Mouse (Mus musculus): ENCODE results near the gene Id1.

The Id1 gene

DNA sequence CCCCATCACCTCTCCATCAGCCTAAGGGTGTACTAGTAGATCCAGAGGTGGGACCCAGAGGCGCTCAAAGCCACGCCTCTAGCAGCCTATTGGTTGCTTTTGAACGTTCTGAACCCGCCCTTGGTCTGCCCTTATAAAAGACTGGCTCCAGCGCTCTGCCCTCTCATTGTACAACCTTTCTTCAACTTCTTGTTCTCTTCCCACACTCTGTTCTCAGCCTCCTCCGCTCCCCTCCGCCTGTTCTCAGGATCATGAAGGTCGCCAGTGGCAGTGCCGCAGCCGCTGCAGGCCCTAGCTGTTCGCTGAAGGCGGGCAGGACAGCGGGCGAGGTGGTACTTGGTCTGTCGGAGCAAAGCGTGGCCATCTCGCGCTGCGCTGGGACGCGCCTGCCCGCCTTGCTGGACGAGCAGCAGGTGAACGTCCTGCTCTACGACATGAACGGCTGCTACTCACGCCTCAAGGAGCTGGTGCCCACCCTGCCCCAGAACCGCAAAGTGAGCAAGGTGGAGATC lies at the start of gene Id1:
Gene Id1 (plus strand): TSS at position 162 of the 512 bp plus-strand sequence.
- DNase-seq (ENCODE audit: low spot score in 2 of 2), result peak; percentile 19 to 43

DNA sequence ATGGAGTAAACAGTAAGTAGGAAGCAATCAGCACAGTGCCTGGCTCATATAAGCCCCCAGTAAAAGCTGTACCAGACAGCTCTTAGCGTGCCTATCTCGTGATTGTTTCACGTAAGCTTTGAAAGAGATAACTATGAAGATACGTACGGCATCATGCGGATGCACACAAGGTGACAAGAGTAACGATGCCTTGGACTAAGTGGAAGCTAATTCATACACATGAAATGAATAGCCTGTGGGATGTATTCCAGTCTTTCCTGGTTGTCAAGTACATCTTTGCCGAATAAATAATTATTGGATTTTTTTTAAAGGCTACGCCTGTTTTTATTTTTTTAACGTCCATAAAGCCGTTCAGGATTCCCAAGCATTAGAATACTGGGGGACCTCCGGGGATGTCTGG lies 49.7 kb upstream of the Id1 start:
- DNase-seq (ENCODE audit: low spot score in 2 of 2), result no peak

DNA sequence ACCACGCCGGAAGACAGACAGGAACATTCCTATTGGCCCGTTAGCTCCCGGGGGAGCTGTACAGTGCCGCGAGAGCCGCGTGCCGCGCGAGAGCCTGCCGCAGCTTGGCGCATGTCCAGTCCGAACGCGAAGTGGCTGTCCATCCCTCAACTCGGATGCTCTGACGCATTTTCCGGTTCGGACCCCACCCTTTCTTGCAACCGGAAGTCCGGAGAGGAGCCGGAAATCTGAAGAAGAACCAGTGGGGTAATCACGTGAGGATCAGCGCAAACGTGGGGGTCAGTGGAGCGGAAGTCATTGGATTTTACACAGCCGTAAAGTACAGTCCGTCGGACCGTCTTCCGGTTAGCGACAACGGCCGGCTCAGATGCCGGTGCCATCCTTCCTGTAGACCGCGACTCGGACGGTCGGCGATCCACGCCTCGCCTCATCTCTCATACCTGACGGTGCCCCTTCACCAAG lies 49.2 kb upstream of the Id1 start, which contains the start of gene Mcts2:
Gene Mcts2 (plus strand): TSS at position 230 of the 462 bp plus-strand sequence.
- peak; percentile 22 to 52 for DNase-seq (ENCODE audit: low spot score in 2 of 2)

DNA sequence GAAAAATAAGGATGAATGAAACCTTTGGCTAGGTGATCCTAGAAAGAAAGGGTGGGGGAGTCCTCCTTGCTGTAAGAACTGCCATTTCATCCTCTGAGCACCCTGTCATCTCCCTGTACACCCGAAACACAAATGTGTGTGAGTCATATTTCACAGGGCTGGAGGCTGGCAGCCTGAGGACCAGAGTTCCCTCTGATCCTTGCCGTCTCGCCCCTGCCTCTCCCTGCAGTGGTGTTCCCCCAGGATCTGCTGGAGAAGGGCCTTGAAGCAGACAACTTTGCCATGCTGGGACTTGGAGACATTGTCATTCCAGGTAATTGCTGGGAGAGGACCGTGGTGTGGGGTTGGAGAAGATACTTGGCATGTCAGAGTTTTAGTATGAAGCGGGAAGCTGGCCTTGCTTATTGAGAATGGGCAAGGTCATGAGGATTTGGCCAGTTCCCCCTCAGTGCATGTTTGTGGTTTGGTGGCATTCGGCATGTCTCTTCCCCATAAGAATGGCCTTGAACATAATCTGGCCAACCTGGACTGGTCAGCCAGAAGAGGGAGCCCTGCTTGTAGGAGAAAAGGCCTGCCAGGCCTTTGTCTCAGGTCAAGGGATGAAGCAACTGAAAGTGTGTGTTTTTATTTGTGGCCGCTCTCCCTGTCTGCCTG lies 44.4 kb upstream of the Id1 start:
- DNase-seq (ENCODE audit: low spot score in 2 of 2), result no peak

DNA sequence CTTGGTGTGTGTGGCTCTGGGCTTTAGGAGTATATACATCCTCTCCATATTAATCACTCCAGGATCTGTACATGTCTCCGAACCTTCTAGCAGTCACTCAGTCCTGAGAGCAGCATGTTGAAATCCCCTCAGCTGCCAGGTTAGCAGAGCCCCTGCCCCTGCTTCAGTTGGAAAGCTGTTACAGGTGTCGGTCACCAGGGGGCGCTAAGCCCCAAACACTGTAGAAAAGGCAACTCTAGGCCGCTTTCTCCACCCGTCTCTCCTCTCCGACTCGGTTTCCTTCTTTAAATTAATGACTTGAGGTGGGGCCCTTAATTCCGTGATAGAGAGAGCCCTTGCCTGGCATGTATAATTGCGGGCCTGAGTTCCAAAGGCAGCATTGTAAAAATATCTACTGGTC lies 42.8 kb upstream of the Id1 start:
- peak in 1 of 2 experiments; percentile 57 for DNase-seq (ENCODE audit: low spot score in 2 of 2)

DNA sequence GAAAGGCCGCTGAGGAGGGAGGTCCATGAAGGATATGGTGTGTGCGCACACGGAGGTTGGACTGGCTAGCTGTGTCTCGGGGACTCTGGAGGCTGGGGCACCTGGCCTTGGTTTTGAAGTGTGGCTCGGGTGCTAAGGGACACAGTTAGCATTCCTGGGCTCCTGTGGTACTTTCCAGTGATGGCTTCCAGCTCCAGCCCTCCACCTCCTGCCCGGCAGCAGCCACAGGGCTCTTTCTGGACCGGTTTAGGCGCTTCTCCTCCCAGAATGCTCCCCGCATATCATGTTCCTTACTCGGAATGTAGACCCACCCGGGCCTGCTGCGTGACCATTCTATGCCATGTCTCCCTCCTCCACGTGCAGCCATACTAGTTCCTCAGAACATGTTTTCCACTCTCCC lies 42.3 kb upstream of the Id1 start:
- DNase-seq (ENCODE audit: low spot score in 2 of 2), result no peak

DNA sequence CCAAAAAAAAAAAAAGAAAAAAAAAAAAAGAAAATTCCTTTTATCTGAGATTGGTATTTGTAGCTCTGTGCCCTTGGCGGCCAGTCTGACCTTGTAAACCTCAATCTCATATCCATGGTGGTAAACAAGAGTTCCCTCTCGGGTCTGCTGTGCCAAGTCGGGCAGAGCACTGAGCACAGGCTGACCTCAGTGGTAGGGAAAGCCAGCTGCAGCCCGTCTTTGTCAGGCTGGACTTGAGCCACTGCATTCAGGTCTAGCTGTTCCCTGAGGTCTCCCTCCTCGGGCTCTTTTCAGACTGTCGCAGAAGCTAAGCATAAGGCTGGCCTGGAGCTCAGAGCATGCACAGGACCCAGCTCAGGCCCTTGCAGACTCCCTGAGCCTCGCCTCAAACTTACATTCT lies 41.3 kb upstream of the Id1 start:
- no peak for DNase-seq (ENCODE audit: low spot score in 2 of 2)

DNA sequence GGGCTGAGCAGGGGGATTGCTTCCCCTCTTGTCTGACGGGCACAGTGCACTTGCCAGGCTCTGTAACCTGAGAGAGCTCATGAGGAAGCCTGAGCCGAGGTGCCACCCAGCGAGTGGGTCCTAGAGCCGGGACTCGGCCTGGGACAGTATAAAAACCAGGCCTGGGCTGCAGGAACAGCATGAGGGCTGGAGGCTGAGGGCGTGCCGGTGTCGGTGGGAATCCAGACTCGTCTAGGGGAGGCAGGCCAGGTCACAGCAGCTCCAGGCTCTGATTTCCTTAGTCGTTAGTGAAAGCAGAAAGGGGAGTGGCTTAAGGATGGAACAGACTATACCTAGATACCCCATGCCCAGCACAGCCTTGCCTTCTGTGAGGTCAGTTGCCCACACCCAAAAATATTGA lies 40.0 kb upstream of the Id1 start:
- no peak for DNase-seq (ENCODE audit: low spot score in 2 of 2)

DNA sequence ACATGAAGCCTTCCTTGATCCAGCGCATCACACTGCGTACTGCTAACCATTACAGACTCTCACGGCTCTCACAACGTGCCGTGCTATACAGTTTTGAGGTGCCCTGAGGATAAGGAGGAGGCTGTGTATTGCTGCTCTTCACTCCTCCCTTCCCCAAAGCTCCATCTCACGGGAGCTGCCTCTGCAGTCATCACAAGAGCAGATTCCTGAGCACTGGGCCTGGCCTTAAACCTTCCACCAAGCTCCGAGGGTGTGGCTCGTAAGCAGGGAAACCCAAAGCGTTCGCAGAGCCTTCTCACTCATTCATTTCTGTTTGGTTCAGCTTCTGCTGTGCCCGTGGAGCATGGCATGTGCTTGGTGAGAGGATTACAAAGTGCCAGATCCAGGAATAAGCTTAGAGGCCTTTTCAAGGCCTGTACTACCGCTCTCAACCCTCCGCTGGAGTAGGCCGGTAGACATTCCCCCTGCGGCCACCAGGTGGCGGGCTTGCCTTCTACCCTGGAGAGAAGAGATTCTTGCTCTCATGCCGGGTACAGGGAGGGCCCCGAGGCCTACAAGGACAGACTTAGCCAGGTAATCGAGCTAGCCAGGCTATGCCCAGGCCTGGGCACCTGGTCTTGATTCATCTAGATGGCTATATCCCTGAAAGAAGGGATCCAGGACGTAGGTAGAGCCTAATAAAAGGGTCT lies 39.4 kb upstream of the Id1 start:
- peak; percentile 81 to 92 for DNase-seq (ENCODE audit: low spot score in 2 of 2)

DNA sequence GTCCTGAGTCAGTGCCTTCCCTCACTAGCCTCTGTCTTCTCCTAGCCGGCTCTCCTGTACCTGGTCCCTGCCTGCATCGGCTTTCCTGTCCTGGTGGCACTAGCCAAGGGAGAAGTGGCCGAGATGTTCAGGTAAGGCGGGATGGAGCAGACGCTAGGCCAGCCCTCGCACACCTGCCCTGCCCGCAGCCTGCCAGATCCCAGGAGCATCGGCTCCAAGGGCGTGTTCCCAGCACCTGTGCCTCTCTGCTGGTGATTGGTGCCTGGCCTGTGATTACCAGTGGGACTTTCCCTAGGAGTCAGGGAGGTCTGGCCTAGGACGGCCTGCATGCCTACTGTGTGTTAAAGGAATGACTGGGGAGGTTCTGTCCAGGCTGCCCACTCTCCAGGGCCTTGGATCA lies 35.9 kb upstream of the Id1 start:
- DNase-seq (ENCODE audit: low spot score in 2 of 2), result no peak

DNA sequence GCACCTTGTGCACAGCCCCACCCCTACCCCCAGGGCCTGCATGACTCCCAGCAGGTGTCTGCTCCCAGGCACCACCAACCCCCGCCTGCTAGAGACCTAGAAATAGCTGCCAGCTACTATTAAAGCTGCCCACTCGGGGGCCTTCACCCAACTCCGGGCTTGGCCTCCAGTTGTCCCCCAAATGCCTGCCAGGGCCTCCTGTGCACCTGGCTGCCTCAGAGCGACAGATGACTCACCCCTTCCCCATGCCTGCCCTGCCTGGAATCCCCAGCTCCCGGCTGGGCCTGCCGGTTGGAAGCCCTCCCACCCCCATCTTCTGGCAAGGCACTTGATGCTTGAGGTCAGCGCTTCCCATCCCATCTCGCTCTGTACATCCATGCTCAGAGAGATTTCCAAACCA lies 35.3 kb upstream of the Id1 start:
- DNase-seq (ENCODE audit: low spot score in 2 of 2), result no peak

DNA sequence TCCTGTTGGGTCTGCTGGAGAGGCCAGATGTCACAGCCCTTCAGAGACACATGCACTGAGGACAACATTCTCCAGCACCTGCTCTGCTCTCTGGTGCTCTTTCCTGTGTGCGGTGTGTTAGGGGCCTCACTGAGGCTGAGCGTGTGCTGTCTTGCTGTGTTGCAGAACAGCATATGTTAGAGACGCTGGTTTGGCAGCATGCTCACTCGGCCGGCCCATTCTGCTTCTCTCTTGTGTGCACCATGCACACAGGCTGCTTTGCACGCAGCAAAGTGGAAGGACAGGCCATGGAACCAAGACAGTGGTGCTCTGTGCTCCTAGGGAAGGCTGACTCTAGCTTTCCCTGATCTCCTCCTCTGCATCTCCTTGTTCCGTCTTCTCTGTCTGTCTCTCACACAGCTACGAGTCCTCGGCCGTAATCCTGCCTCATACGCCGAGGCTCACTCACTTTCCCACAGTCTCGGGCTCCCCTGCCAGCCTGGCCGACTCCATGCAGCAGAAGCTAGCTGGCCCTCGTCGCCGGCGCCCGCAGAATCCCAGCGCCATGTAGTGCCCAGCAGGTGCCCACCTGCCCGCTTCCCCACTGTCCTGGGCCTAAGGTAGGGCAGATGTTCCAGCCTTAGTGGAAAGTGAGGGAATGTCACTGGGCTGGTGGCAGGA lies 32.3 kb upstream of the Id1 start:
- DNase-seq (ENCODE audit: low spot score in 2 of 2), result no peak

DNA sequence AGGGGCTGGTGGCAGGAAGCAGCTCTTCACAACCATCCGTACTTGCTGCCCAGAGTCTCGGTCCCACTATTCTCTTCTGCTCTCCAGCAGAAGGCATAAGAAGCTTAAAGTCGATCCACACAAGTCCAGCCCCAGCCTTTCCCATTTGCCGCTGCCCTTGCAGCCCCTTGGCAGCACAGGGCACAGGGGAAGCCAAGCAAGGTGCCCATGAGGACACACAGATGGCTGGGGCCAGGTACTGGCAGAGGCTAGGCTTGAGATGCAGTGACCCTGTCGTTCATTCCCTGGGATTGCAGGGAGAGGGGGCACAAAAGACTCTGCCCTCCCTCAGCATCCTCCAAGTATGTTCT lies 31.8 kb upstream of the Id1 start:
- DNase-seq (ENCODE audit: low spot score in 2 of 2), result no peak

DNA sequence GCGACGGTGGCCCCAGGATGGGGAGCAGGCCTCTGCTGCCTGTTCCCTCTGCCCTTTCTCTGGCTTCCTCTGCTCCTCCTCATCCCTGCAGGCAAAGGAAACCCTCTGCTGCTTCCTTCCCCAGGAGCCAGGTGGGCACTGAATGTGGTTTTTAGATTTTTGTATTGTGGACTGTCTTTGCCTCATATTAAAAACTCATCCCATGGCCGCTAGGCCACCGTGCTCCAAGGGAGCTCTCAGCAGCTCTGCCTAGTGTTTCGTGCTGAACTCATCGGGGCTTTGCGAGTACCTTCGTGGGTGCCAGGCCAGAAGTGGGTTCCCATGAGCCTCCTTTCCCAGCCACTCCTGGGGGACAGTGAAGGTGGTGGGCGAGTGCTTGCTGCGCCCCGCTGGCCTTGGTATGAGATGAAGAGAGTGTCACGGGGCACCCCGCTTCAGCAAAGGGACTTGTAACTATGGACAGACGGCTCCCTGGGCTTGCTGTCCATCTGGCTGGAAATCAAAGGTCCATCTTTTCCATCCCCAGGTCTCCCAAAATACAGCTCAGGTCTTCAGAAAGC lies 31.2 kb upstream of the Id1 start:
- DNase-seq (ENCODE audit: low spot score in 2 of 2), result no peak

DNA sequence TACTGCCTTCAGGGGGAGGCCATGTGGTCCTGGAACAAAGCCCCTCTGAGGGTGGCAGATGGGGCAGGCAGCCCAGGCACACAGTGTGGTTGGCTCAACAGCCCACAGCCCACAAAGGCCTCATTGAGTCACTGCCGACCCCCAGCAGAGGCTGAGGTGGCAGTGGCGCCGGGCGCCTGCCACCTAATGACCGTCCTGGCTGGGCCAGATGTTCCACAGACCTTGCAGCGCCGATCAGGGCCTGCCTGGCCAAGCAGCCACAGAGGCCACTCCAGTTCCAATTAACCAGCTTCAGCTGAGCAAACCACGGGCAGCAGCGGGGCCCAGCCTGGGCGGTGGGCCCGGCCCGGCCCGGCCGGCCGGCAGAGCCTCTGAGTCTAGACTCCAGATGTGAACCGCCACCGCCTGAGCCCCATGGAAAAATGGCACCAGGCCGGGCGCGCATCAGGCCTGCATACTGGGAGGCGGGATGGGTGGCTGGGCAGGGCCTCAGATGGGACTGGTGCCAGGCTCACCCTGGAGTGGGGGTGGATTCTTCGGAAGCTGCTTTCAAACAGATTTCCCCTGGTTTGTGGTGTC lies 30.0 kb upstream of the Id1 start:
- DNase-seq (ENCODE audit: low spot score in 2 of 2), result no peak

DNA sequence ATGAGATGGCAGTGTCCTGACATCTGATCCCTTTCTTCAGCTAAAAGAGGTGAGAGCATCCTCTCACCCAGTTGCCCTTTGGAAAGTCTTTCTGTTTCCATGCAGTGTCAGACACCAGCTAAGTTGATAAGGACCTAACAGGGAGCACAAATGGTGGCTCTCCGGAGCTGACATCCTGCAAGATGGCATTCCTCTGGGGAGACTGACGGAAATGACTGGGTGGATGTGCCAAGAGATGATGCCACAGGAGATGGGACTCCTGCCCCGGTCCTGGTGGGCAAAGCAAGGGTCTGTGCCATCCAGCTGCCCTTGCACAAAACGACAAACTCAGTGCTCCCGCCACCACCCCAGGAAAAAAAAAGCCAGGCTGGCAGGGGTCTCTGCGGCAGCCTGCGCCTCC lies 28.9 kb upstream of the Id1 start:
- no peak for DNase-seq (ENCODE audit: low spot score in 2 of 2)

DNA sequence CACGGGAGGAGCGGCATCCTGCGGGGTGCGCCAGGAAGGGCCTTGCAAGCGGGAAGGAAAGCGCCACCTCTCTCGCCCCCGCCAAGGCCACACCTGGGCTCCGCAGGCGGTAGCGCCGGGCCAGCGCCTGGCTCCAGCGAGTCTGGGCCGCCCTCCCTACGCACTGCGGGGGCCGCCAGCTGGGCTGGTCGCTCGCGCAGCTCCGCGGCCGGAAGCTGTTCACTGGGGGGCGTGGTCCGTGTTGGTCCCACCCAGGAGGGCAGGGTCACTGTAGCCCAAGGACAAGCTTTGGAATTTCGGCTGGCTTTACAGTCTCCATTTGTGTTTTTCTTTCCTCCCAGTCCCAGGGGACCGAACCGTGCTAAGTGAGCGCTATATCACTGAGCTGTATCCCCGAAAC lies 28.4 kb upstream of the Id1 start:
- no peak for DNase-seq (ENCODE audit: low spot score in 2 of 2)

DNA sequence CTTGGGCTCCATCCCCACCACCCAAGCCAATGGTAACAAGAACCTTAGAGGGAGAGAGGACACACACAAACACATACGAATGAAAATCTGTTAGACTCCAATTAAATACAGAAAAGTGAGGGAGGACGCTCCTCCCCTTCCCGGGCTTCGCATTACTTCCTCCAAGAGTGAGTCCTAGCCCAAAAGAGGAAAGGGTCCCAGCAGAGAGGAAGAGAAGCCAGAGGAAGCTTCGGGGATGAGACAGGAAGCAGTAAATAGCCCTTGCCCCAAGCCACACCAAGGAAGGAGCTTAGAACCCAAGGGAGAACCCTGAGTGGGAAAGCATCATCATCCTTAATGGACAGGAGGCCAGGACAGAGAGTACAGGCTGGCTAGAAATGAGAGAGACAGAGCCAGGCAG lies 27.0 kb upstream of the Id1 start:
- no peak for DNase-seq (ENCODE audit: low spot score in 2 of 2)

DNA sequence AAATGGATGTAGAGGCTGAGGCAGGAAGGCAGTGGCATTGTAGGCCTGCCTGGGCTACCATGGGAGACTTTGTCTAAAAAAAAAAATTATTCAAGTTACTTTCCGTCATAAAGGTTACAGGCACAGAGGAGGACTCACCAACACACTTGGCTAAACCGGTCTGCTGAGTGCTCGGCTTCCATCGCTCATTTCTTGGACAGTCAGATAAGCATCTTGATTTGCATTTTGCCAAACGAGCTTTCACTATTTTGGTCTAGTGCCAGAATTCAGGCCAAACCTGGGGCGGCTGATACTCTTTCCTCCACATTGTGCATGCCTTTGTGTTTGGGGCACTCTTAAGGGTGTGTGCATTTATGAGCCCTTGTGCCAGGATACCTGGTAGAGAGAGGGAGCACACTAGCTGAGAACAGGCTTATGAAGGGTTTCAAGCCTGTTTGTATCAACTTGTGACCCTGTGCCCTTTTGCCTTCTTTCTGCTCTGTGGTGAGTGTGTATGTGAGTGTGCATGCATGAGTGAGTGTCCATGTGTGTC lies 19.7 kb upstream of the Id1 start:
- no peak for DNase-seq (ENCODE audit: low spot score in 2 of 2)

DNA sequence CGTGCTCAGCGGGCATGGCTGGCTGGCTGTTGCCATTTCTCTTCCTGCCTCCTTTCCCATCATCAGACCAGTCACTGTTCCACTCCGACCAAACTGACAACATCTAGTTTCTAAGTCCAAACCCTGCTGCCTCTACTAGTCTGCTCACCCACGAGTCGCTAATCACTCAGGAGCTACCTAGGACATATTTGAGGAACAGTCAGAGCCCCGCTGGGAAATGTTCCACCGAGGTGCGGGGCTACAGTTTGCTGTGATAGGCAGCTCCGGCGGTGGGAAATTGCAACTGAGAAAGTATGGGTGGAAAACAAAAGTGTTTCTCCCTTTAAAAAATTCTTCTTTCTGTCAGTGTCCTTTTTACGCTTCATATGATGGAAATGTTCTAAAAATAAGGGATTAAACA lies 18.4 kb upstream of the Id1 start:
- DNase-seq (ENCODE audit: low spot score in 2 of 2), result no peak

DNA sequence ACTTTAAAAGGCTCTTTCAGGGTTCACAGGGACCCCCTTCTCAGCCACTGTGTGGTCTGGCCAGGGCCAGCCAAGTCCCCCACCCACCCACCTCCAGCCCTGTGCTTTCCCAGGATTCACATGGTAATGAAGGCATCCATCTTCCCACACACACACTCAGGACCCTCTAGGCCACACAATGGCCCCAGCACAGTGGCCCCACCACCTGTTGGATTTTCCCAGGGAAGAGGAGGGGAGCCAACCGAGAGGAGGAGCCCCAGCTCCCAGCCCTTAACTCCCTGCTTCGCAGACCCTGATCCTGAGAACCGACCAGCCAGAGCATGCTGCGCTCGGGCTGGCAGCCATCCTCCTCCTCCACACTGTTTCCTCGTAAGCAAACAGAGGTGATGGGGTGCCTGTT lies 18.0 kb upstream of the Id1 start:
- no peak for DNase-seq (ENCODE audit: low spot score in 2 of 2)
